Mouse (Mus musculus) lung, embryonic 15.5 days (tissue): ENCODE results near the gene Cdh23. TPM values are rescaled to one million over a fixed set of nuclear protein-coding genes. Genes with fewer than 3 reads are reported as not detected.

Experiments used
- ATAC-seq: fragments of 200-750 bp; cut with Nextera tagmentation; 2 replicates; pipeline ENCODE4 v1.8.0; 2017; ENCODE audit warnings: moderate number of reproducible peaks, borderline replicate concordance; ENCODE audit not compliant: low FRiP score, low TSS enrichment; ENCODE audit errors: extremely low read depth
- H3K27ac ChIP-seq: fragments of 300-500 bp; sonication (generic); 2 replicates; pipeline ENCODE4 v1.5.1; 2015; ENCODE audit warnings: moderate library complexity, mild to moderate bottlenecking, inconsistent platforms
- H3K27me3 ChIP-seq: fragments of 300-500 bp; sonication (generic); 2 replicates; pipeline ENCODE4 v1.6.1; 2015; ENCODE audit warnings: inconsistent platforms
- H3K36me3 ChIP-seq: fragments of 300-500 bp; sonication (generic); 2 replicates; pipeline ENCODE4 v1.6.1; 2015; ENCODE audit warnings: inconsistent platforms
- H3K4me1 ChIP-seq: fragments of 300-500 bp; sonication (generic); 2 replicates; pipeline ENCODE4 v1.6.1; 2015; ENCODE audit warnings: inconsistent platforms
- H3K4me2 ChIP-seq: fragments of 300-500 bp; sonication (generic); 2 replicates; pipeline ENCODE4 v1.6.1; 2015; ENCODE audit warnings: inconsistent platforms, mild to moderate bottlenecking, moderate library complexity
- H3K4me3 ChIP-seq: fragments of 300-500 bp; sonication (generic); 2 replicates; pipeline ENCODE4 v1.5.1; 2015; ENCODE audit warnings: mild to moderate bottlenecking, inconsistent platforms
- H3K9ac ChIP-seq: fragments of 300-500 bp; sonication (generic); 2 replicates; pipeline ENCODE4 v1.6.1; 2015; ENCODE audit warnings: inconsistent platforms
- H3K9me3 ChIP-seq: fragments of 300-500 bp; sonication (generic); 2 replicates; pipeline ENCODE4 v1.6.1; 2016; ENCODE audit warnings: inconsistent platforms
- WGBS: fragments of 180-500 bp; shearing (Covaris S2); methylation state at CpG from one replicate; pipeline ENCODE4 v1.1.7; 2015; 5-methylcytosine and 5-hydroxymethylcytosine counted together
- polyA plus RNA-seq: library from polyadenylated mRNA; unstranded; fragments of >200 nt; fragmentation: Nextera tagmentation; extraction: Ambion mirVana; gene quantifications from 2 replicates; pipeline ENCODE4 v1.2.1, GENCODE M21; 2015

Gene Cdh23
- polyA plus RNA-seq, 1 experiment from 2014 or later: 0.69 TPM

DNA sequence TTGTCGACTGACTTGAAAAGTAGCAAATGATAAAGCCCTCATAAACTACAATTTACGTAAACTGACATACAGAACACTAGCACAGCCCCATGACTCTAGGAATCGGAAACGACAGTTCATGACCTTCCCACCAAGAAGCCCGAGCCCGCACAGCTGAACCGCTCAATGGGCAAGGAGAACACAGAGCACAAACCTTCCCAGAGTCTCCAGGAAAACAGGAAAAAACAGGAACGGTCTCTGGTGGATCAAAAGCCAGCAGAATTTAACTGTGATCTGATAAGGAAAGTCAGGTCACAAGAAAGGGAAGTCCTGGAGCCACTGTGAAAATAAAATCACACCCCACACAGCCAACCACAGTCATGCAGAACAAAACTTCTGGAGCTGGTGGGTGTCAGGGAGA is 26.1 kb downstream of the Cdh23 start:
- ATAC-seq: no peak
- no peak overlapping the region for H3K4me3 ChIP-seq
- H3K9ac ChIP-seq: no peak overlapping the region
- H3K4me2 ChIP-seq: no peak overlapping the region
- WGBS: 55% methylated on average over 8 of the region's 8 CpGs
- H3K9me3 ChIP-seq: no peaks in the 10 kb centered on the region
- no peaks in the 10 kb centered on the region for H3K4me1 ChIP-seq
- no peaks in the 10 kb centered on the region for H3K27me3 ChIP-seq
- no peaks in the 10 kb centered on the region for H3K36me3 ChIP-seq
- H3K27ac ChIP-seq: no peak overlapping the region

DNA sequence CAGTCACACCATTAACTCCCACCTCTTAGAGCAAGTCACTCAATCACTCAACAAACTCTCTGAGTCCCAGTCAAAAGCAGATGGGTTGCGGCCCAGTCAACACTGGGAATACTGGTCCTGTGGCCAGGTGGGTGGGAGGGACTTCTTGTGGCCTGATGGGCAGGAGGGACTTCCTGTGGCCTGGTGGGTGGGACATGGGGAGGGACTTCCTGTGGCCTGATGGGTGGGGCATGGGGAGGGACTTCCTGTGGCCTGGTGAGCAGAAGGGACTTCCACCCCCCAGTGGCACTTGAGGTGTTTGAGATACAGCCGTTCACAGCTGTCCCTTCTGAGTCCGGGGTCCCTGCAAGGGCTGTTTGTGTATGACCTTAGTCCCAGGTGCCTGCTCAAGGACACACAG is 27.7 kb downstream of the Cdh23 start:
- no peaks in the 10 kb centered on the region for H3K4me1 ChIP-seq
- H3K27me3 ChIP-seq: no peaks in the 10 kb centered on the region
- no peaks in the 10 kb centered on the region for H3K36me3 ChIP-seq
- no peaks in the 10 kb centered on the region for H3K9me3 ChIP-seq
- no peak overlapping the region for H3K9ac ChIP-seq
- ATAC-seq: no peak
- whole genome bisulfite sequencing: 79% methylated on average over 3 of the region's 3 CpGs
- no peak overlapping the region for H3K4me3 ChIP-seq
- H3K27ac ChIP-seq: no peak overlapping the region
- H3K4me2 ChIP-seq: no peak overlapping the region

DNA sequence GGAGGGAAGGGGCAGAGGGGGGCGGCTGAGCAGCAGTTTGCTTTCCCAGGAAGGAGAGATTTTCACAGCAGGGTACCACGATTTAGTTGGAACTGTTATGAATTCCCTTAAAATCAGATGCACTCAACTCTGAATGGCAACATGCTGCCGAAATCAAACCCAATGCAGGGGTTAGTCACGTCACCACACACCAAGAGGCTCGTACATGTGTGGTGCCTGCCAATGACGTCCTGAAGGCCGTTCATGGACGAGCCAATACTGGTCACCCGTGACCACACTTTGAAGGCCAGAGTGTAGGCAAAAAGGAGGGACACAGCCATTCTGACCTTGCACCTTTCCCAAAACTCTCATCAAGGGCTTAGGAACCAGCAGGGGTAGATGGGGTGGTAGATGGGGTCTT is 35.3 kb downstream of the Cdh23 start:
- no peak for ATAC-seq
- no peak overlapping the region for H3K9ac ChIP-seq
- 66% methylated on average over 9 of the region's 9 CpGs for WGBS
- H3K4me1 ChIP-seq: no peaks in the 10 kb centered on the region
- no peaks in the 10 kb centered on the region for H3K36me3 ChIP-seq
- no peak overlapping the region for H3K4me3 ChIP-seq
- H3K27ac ChIP-seq: no peak overlapping the region
- H3K4me2 ChIP-seq: no peak overlapping the region
- no peaks in the 10 kb centered on the region for H3K9me3 ChIP-seq
- no peaks in the 10 kb centered on the region for H3K27me3 ChIP-seq

DNA sequence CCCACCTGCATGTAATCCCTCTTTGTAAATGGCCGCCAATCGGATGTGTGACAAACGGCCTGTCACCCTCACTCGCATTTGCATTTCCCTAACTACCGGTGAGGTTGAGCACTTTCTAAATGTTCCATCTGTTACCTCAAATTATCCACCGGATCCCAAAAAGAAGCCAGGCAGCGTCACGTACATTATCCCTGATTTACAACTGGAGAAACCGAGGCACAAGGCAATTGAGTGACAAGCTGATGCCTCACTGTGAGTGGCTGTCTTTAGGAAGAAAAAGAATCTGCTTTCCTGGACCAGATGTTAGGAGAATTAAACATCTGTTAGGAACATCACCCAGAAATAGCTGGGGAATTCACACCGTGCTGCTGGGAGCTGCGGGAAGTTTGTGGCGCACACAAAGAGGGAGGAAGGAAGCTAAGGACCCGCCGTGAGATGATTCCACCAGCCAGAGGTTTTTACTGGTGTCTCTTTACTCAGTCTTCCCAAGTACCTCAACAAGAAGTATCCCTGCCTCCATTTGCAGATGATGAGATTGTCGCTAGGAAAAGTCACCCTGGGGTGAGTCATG is 36.8 kb downstream of the Cdh23 start:
- no peak for ATAC-seq
- 43% methylated on average over 15 of the region's 15 CpGs for WGBS
- no peaks in the 10 kb centered on the region for H3K27me3 ChIP-seq

DNA sequence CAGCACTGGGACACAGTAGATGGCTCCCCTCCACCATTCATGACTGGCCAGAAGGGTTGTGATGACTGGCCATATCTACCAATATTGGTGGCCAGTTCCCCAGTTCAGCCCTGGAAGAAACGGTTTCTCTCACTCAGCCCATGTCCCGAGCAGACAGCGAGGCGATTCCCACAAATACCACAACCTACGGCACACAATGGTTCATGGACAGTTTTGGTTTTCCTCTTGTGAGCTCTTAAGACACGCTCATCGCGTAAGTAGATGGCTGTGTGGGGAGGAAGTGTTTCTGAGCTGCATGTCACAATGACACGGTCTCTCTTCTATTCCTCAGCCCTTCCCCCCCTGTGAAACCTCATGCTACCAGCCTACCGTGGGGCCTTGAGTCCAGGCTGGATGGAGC is 38.1 kb downstream of the Cdh23 start:
- Histone ChIP-seq H3K9ac (no peak overlapping the region), H3K36me3 (no peaks in the 10 kb centered on the region), H3K27ac (no peak overlapping the region), H3K4me1 (no peaks in the 10 kb centered on the region), H3K27me3 (no peaks in the 10 kb centered on the region), H3K9me3 (no peaks in the 10 kb centered on the region), H3K4me2 (no peak overlapping the region), H3K4me3 (no peak overlapping the region)
- 81% methylated on average over 10 of the region's 10 CpGs for WGBS
- no peak for ATAC-seq

More for the DNA sequence above, 36.8 kb downstream of the Cdh23 start:
- H3K4me3 ChIP-seq: no peak overlapping the region
- H3K27ac ChIP-seq: no peak overlapping the region
- no peaks in the 10 kb centered on the region for H3K36me3 ChIP-seq
- no peaks in the 10 kb centered on the region for H3K4me1 ChIP-seq
- H3K9me3 ChIP-seq: no peaks in the 10 kb centered on the region
- H3K9ac ChIP-seq: no peak overlapping the region
- H3K4me2 ChIP-seq: no peak overlapping the region

DNA sequence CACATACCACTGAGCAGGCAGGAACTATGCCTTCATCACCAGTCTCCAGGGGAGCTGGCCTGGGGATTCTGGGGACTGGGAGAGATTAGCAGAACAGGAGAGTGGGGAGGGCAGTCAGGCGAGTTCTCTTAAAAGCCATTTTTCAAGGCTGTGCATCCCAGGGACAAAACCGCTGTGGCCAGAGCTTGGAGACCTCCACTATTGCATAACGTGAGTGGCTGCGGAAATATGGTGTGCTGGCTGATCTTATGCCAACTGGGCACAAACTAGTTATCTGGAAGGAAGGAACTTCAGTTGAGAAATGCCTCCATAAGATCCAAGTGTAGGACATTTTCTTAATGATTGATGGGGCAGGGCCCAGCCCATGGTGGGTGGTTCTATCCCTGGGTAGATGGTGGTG is 42.6 kb downstream of the Cdh23 start:
- Histone ChIP-seq H3K4me2 (no peak overlapping the region), H3K27me3 (no peaks in the 10 kb centered on the region), H3K9me3 (no peaks in the 10 kb centered on the region), H3K36me3 (no peaks in the 10 kb centered on the region), H3K9ac (no peak overlapping the region), H3K4me1 (no peaks in the 10 kb centered on the region), H3K27ac (no peak overlapping the region), H3K4me3 (no peak overlapping the region)
- no peak for ATAC-seq
- WGBS: 67% methylated on average over 4 of the region's 4 CpGs

DNA sequence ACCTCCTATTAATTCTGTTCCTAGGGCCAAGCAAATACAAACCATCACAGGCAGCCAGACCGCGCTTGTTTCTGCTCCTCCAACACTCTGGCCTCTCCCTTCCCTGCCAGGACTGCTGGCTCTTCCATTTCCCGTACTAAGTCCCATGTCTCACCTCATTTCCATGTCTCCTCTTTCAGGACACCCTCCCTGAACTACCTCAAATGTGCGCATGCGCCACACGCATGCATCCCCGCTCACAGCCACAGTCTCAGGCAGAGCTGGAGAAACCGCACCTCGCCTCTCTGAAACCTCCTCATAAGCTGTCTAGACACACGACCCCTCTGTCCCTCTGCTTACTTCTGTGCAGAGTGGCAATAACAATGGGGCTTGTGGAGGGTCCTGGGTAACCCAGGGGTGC is 43.2 kb downstream of the Cdh23 start:
- ATAC-seq: no peak
- 80% methylated on average over 10 of the region's 10 CpGs for WGBS
- H3K4me2 ChIP-seq: no peak overlapping the region
- H3K9me3 ChIP-seq: no peaks in the 10 kb centered on the region
- H3K27ac ChIP-seq: no peak overlapping the region
- H3K4me3 ChIP-seq: no peak overlapping the region
- no peaks in the 10 kb centered on the region for H3K27me3 ChIP-seq
- no peaks in the 10 kb centered on the region for H3K36me3 ChIP-seq
- no peaks in the 10 kb centered on the region for H3K4me1 ChIP-seq
- no peak overlapping the region for H3K9ac ChIP-seq

DNA sequence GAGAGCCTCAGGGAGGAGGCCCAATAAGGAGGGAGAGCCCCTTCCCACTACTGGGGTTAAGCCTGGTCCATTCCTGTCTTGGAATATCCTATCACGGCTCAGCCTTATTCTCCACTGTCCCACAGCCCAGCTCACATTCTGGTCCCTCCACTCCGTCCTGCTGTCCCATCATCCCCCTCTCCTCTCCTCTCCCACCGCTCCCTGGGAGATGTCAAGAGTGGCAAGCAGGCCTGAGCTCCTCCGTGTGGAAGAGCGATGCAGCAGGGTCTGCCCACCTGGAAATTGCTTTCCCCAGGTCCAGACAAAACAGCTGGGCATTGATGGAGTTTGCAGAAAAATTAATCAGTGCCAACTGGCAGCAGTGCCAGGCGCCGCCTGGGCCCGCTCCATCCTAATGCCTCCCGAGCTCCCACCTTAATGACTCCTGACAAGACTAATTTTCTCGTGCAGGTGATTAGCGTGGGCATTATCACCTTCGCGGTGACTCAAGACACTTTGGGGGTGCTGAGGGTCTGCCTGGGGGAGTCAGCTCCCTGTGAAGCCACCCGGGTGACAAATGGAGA is 52.1 kb downstream of the Cdh23 start:
- no peak overlapping the region for H3K9ac ChIP-seq
- 62% methylated on average over 14 of the region's 14 CpGs for WGBS
- H3K4me1 ChIP-seq: no peaks in the 10 kb centered on the region
- H3K36me3 ChIP-seq: no peaks in the 10 kb centered on the region
- no peaks in the 10 kb centered on the region for H3K9me3 ChIP-seq
- H3K27me3 ChIP-seq: no peaks in the 10 kb centered on the region
- no peak overlapping the region for H3K4me2 ChIP-seq
- no peak for ATAC-seq
- no peak overlapping the region for H3K4me3 ChIP-seq
- no peak overlapping the region for H3K27ac ChIP-seq

DNA sequence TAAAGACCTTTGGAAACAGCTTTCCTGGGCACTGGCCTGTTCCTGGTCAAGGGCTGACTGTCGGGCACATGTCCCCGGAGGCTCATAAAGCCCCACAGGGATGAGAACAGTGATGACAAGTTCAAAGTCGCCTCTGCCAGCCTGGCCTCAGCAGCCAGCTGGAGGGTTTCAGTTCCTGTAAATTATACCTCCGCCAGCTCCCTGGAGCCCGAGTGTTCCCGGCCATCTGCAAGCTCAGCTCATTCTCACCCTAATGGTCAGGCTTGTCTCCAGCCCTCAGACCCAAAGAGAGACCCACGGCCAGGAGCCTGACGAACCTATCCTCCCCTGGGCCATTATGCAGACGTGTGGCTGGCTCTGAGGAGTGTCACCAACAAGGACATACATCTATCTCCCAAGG is 57.0 kb downstream of the Cdh23 start:
- H3K4me1 ChIP-seq: no peaks in the 10 kb centered on the region
- no peak overlapping the region for H3K4me2 ChIP-seq
- no peak for ATAC-seq
- H3K9me3 ChIP-seq: no peaks in the 10 kb centered on the region
- no peaks in the 10 kb centered on the region for H3K36me3 ChIP-seq
- H3K27me3 ChIP-seq: no peaks in the 10 kb centered on the region; the same call in 1 of the 2 replicates
- H3K4me3 ChIP-seq: no peak overlapping the region
- 45% methylated on average over 9 of the region's 9 CpGs for WGBS
- H3K27ac ChIP-seq: no peak overlapping the region
- H3K9ac ChIP-seq: no peak overlapping the region

DNA sequence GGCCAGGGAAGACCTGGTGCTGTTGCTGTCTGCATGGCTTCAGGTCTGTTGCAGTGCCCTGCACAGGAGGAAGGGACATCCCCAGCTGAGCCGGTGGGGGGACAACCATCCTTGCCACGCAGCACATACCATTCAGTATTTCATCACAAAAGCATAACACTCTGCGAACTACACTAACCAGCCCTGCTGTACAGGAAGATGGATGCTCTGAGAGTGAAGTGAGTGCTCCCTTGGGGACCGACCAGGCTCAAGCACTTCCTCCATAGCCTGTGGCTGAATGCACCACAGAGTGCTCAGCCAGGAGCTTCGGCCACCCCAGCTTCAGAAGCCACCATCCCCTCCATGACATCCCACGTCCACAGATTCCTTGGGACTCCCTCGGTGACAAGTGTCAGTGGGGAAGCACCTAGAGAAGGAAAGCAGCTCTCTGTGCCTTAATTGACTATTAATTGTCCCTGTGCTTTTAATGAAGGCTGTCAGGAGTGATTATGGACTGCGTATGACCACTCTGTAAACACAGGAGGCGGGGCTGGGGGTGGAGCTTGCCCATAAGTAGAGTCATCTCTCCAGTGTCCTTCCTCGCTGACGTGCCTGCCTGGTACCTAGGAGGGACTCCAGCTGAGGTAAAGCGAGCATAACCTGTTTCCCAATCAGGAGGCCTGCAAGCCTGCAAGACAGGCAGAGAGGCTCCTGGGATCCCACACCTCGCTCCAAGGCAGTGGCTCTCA is 60.6 kb downstream of the Cdh23 start:
- no peak overlapping the region for H3K4me3 ChIP-seq
- H3K4me2 ChIP-seq: no peak overlapping the region
- no peaks in the 10 kb centered on the region for H3K4me1 ChIP-seq
- no peaks in the 10 kb centered on the region; the same call in 1 of the 2 replicates for H3K27me3 ChIP-seq
- no peak overlapping the region for H3K27ac ChIP-seq
- 17% methylated on average over 13 of the region's 13 CpGs for WGBS
- no peaks in the 10 kb centered on the region for H3K36me3 ChIP-seq
- ATAC-seq: no peak
- no peaks in the 10 kb centered on the region for H3K9me3 ChIP-seq
- no peak overlapping the region for H3K9ac ChIP-seq

DNA sequence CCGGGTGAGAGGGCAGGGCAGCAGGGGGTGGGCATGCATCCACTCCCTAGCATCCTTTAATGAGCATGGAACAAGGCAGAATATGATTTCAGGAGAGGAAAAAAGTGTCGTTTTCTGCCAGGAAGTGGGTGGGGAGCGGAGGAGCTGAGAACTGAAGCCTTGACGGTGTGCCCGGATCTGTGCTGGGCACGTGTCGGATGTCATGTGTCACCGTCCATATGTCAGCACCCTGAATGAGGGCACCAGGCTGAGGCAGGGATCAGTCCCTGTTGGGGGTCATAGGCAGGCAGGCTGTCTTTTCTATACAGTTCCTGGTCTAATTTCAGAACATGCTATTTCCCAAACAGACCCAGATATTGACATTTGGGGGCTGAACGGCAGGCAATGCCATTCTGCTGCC is 61.9 kb downstream of the Cdh23 start:
- no peaks in the 10 kb centered on the region for H3K9me3 ChIP-seq
- H3K4me3 ChIP-seq: no peak overlapping the region
- 52% methylated on average over 9 of the region's 9 CpGs for WGBS

DNA sequence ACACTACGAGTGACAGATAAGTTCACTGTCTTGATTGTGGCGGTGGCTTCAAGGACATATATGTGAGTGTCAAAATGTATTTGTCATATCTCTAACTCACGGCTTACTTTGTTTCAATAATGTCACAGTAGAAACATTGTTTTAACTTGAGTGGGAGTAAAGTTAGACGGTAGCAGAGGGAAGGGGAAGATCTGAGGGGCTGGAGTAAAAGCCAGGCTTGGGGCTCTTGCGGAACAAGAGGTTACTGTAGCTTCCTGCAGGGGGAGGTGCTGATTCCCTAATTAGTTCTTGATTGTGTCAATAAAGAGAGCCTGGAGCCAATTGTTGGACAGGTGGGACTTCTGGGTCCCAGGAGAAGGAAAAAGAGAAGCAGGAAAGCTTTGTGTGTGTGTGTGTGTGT is 70.2 kb downstream of the Cdh23 start:
- Histone ChIP-seq H3K4me3 (no peak overlapping the region), H3K4me1 (no peaks in the 10 kb centered on the region), H3K27me3 (no peaks in the 10 kb centered on the region), H3K4me2 (no peak overlapping the region), H3K27ac (no peak overlapping the region), H3K9ac (no peak overlapping the region), H3K36me3 (no peaks in the 10 kb centered on the region), H3K9me3 (no peaks in the 10 kb centered on the region)
- ATAC-seq: no peak
- 51% methylated on average over 5 of the region's 5 CpGs for WGBS

More for the DNA sequence above, 61.9 kb downstream of the Cdh23 start:
- Histone ChIP-seq H3K9ac (no peak overlapping the region), H3K27ac (no peak overlapping the region), H3K27me3 (no peaks in the 10 kb centered on the region; the same call in 1 of the 2 replicates), H3K4me2 (no peak overlapping the region), H3K4me1 (no peaks in the 10 kb centered on the region), H3K36me3 (no peaks in the 10 kb centered on the region)
- ATAC-seq: no peak
